Mouse (Mus musculus): ENCODE measurements around the gene Daxx. TPM values are rescaled to one million over a fixed set of nuclear protein-coding genes. Genes with fewer than 3 reads are reported as not detected.

The Daxx gene
- polyA plus RNA-seq, 1 experiment from 2014 or later, result 90.8 TPM

DNA sequence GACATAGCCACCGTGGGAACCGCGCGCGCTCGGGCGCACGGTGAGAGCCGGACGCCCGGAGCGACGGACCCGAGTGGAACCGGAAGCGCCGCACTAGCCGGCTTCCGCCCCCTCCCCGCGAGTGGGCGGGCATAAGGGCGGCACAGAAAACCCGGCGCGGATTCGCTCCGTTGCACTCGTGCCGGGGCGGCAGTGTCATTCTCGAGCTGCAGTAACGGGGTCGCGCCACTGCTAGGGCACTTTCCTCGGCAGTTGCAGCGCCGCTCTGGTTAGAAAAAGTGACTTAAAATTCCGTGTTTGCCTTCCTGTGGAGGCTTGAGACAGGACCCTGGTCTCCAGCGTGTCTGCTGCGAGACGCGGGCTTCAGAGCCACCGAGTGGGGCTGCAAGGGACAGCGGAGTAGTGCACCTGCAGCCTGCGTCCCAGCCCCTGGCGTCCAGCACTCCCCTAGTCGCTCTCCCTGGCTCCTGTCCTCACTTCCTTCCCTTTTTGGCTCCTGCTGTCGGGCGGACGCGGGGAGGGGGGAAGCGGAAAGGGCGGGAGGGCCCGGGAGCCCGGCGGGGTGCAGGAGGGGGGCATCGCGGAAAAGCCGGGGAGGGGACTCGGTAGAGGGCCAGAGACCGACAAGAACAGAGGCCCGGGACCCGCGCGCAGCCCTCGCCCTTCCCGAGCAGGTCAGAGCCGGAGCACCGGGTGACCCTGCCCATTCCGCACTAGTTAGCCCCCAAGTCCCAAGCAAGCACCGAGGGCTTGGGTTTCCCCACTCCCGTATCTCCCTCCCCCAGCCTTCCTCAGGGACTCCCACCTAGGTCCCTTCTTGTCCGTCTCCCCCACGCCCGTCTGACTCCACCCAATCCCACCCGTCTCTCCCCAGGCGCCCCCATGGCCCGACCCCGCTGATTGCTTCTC, 20.4 kb downstream of the Daxx start, which contains the start of gene Rgl2:
Rgl2 (plus strand) TSS at position 173 of the 909 bp plus-strand sequence.
- H3K4me1 ChIP-seq, result peaks cover 51% of the 10 kb centered on the region
- peak; percentile 93 for DNase-seq (ENCODE audit: extremely low spot score, low spot score)
- H3K27me3 ChIP-seq (ENCODE audit: poor library complexity, severe bottlenecking), result peaks cover 4% of the 10 kb centered on the region; the same call in 1 of the 2 replicates
- H3K36me3 ChIP-seq (replicated peaks), result peaks cover 56% of the 10 kb centered on the region
- WGBS, result under 1% methylated on average over 80 of the region's 80 CpGs
- peak within 1 kb of the TSS; percentile 92 for H3K27ac ChIP-seq
- H3K9me3 ChIP-seq, result no peaks in the 10 kb centered on the region
- H3K4me3 ChIP-seq, result peak within 1 kb of the TSS; percentile 98

DNA sequence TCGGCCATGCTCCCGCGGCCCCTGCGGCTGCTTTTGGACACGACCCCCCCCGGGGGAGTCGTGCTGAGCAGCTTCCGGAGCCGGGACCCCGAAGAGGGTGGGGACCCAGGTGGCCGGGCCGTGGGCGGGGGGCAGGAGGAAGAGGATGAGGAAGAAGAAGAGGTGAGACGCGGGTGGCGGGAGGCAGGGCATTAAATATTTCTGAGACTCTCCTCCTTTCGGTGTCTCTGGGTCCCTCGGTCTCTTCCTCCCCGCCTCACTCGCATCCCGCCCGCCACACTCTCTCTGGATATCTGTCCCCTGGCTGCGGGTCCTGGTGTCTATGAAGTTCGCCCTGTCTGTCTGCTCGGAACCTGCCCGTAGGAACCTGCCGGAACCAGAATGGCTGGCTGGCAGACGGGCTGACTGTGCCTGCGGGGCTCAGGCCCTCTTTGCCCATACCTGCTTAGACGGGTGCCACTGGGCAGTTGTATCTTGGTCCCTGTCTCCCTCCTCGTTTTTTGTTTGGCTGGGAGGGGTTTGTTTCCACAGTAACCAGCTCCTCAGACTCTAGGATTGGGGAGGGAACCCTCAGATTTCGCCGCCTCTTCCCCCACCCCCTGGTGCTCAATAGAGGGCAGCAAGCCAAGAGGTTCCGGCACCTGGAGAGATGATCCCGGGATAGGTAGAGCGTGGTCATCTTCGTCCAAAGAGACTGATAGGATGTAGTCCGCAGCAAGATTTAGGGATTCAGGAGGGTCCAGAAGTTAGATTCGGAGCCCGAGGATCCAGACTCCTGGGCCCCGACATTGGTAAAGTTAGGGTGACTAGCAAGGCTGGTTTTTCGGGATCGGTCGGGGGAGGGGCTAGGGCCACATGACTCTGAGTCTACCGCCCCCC, 21.3 kb downstream of the Daxx start:
- Histone ChIP-seq H3K4me1 (peaks cover 49% of the 10 kb centered on the region), H3K36me3 (replicated peaks) (peaks cover 57% of the 10 kb centered on the region), H3K4me3 (peak overlapping the region; percentile 98), H3K27me3 (ENCODE audit: poor library complexity, severe bottlenecking) (peaks cover 4% of the 10 kb centered on the region; the same call in 1 of the 2 replicates), H3K9me3 (no peaks in the 10 kb centered on the region), H3K27ac (peak overlapping the region; percentile 92)
- under 1% methylated on average over 45 of the region's 45 CpGs for WGBS
- DNase-seq (ENCODE audit: extremely low spot score, low spot score), result no peak

DNA sequence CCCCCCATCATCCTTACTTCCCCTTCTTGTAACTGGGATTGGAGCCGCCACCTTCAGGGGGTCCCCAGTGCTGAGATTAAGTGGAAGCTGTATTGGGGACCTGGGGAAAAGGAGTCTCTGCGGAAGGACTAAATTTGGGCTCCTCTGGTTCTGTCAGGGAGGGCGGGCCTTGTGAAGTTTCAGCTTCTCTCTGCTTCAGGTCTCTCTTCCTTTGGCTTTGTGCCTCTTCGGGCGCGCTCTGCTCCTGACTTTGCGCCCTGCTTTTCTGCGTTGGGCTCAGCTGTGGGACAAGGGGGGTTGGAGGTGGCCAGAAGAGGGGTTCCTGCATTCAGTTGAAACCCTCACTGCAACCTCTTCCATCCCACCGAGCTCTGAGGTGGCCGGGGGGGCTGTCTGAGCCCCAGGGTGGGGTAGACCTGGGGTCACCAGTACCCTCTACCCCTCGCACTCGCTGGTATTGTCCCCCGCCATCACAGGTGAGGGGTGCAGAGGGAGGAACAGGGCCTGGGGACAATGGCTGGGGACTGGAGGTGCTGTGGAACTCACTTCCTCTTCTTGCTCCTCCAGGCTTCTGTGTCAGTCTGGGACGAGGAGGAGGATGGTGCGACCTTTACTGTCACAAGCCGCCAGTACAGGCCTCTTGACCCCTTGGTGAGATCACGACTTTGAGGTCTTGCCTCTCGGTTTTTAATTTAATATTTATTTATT, 22.1 kb downstream of the Daxx start:
- H3K4me1 ChIP-seq, result peaks cover 48% of the 10 kb centered on the region

DNA sequence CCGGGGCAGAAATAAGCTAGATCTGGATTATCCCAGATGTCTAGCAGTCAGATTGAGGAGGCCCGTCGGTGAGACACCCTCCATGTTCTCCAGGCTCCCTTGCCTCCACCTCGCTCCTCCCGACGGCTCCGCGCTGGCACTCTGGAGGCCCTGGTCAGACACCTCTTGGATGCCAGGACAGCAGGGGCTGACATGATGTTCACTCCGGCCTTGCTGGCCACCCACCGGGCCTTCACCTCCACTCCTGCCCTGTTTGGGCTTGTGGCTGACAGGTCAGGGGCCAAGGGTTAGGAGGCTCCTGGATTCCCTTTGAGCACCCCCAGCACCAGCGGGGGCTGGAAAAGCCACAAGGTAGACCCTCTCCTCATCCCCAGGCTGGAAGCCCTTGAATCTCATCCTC, 22.7 kb downstream of the Daxx start:
- Histone ChIP-seq H3K9me3 (no peaks in the 10 kb centered on the region), H3K4me1 (peaks cover 48% of the 10 kb centered on the region), H3K4me3 (peak overlapping the region; percentile 23), H3K36me3 (replicated peaks) (peaks cover 57% of the 10 kb centered on the region), H3K27me3 (ENCODE audit: poor library complexity, severe bottlenecking) (peaks cover 4% of the 10 kb centered on the region; the same call in 1 of the 2 replicates), H3K27ac (no peak overlapping the region)
- WGBS, result 93% methylated on average over 11 of the region's 11 CpGs
- DNase-seq (ENCODE audit: extremely low spot score, low spot score), result no peak

More for the DNA sequence above, 22.1 kb downstream of the Daxx start:
- H3K27me3 ChIP-seq (ENCODE audit: poor library complexity, severe bottlenecking), result peaks cover 4% of the 10 kb centered on the region; the same call in 1 of the 2 replicates
- H3K36me3 ChIP-seq (replicated peaks), result peaks cover 57% of the 10 kb centered on the region
- WGBS, result 33% methylated on average over 18 of the region's 18 CpGs
- no peaks in the 10 kb centered on the region for H3K9me3 ChIP-seq
- H3K4me3 ChIP-seq, result peak overlapping the region; percentile 98
- peak overlapping the region; percentile 92 for H3K27ac ChIP-seq
- DNase-seq (ENCODE audit: extremely low spot score, low spot score), result no peak

DNA sequence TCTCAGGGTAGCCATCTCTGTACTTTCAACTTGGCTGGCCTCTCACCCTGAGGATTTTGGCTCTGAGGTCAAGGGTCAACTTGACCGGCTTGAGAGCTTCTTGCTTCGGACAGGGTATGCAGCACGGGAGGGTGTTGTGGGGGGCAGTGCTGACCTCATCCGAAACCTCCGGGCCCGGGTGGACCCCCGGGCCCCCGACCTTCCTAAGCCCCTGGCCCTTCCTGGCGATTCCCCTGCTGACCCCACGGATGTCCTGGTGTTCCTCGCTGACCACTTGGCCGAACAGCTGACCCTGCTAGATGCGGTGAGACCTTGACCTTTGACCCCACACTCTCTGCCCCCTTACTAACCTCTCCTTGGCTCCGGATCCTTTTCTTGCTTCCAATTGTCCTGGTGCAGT, 23.2 kb downstream of the Daxx start:
- 92% methylated on average over 14 of the region's 14 CpGs for WGBS
- peak overlapping the region; percentile 23 for H3K4me3 ChIP-seq
- no peaks in the 10 kb centered on the region for H3K9me3 ChIP-seq
- H3K27me3 ChIP-seq (ENCODE audit: poor library complexity, severe bottlenecking), result peaks cover 4% of the 10 kb centered on the region; the same call in 1 of the 2 replicates
- peaks cover 48% of the 10 kb centered on the region for H3K4me1 ChIP-seq
- no peak overlapping the region for H3K27ac ChIP-seq
- peaks cover 60% of the 10 kb centered on the region for H3K36me3 ChIP-seq (replicated peaks)
- no peak for DNase-seq (ENCODE audit: extremely low spot score, low spot score)

DNA sequence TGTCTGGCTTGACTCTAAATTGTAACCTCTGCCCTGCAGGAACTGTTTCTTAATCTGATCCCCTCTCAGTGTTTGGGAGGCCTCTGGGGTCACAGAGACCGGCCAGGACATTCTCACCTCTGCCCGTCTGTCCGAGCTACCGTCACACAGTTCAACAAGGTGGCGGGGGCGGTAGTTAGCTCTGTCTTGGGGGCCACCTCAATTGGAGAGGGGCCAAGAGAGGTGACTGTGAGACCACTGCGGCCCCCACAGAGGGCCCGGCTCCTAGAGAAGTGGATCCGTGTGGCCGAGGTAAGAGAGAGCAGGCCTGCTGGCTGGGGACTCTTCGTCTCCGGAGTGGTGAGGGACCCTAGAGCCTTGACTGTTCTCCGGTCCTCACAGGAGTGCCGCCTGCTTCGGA, 23.8 kb downstream of the Daxx start:
- Histone ChIP-seq H3K4me3 (peak overlapping the region; percentile 23), H3K27me3 (ENCODE audit: poor library complexity, severe bottlenecking) (peaks cover 4% of the 10 kb centered on the region; the same call in 1 of the 2 replicates), H3K9me3 (no peaks in the 10 kb centered on the region), H3K4me1 (peaks cover 43% of the 10 kb centered on the region), H3K27ac (no peak overlapping the region), H3K36me3 (replicated peaks) (peaks cover 60% of the 10 kb centered on the region)
- 91% methylated on average over 15 of the region's 15 CpGs for WGBS
- DNase-seq (ENCODE audit: extremely low spot score, low spot score), result no peak

DNA sequence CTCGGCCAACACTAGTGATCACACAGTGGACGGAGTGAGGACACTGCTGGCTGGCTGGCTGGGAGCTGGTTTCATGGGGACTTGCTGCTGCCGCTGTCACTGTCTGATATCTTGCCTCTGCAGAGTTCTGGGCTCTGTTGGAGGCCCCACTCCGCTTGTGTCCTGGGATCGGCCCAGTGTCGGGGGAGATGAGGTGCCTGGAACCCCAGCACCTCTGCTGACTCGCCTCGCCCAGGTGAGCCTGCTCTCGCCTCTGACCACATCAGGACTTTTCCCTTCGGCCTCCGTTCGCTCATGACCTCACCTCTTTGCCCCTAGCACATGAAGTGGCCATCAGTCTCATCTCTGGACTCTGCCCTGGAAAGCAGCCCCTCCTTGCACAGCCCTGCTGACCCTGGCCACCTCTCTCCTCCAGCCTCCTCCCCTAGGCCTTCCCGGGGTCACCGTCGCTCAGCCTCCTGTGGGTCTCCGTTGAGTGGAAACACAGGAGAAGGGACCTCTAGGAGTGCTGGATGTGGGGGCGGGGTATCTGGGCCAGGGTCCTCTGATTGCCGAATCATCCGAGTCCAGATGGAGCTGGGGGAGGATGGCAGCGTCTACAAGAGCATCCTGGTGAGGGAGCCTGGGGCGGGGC, 26.3 kb downstream of the Daxx start:
- H3K9me3 ChIP-seq, result no peaks in the 10 kb centered on the region
- H3K36me3 ChIP-seq (replicated peaks), result peaks cover 71% of the 10 kb centered on the region
- DNase-seq (ENCODE audit: extremely low spot score, low spot score), result no peak
- peaks cover 4% of the 10 kb centered on the region; the same call in 1 of the 2 replicates for H3K27me3 ChIP-seq (ENCODE audit: poor library complexity, severe bottlenecking)
- peaks cover 36% of the 10 kb centered on the region for H3K4me1 ChIP-seq
- peak overlapping the region; percentile 5; the same call in 1 of the 2 replicates for H3K4me3 ChIP-seq
- 87% methylated on average over 21 of the region's 21 CpGs for WGBS
- no peak overlapping the region for H3K27ac ChIP-seq

DNA sequence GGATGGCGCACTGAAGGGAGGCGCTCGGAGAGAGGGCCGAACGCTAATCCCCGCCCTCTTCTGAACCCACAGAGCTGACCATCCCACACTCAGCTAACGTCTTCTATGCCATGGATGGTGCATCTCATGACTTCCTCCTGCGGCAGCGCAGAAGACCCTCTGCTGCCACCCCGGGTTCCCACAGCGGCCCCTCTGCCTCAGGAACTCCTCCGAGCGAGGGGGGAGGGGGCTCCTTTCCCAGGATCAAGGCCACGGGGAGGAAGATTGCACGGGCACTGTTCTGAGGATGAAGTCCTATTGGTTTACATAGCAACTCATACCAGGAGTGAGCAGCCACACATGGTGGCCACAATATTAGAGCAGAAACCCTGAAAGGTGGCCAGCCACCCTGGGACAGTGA, 27.8 kb downstream of the Daxx start:
- WGBS, result 87% methylated on average over 15 of the region's 15 CpGs
- peaks cover 72% of the 10 kb centered on the region for H3K36me3 ChIP-seq (replicated peaks)

DNA sequence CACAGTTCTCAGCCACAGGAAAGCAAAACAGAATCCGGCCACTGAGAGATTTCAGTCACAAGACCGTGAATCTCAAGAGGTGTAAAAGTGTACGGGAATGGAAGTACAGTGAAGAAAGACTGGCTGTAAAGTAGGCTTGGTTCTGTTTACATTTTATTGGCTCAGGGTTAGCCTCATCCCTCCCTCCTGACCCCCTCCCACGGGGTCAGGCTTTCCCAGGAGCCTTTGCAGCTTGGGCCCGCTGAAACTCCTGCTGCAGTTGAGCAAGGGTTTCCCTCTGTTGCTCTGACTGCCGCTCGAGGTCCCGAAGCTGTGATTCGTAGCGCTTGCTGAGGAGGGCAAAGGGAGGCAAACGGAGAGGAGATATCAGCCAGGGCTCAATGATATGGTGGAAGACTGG, 29.6 kb downstream of the Daxx start:
- DNase-seq (ENCODE audit: extremely low spot score, low spot score), result no peak
- Histone ChIP-seq H3K27ac (no peak overlapping the region), H3K4me3 (peak overlapping the region; percentile 96), H3K36me3 (replicated peaks) (peaks cover 72% of the 10 kb centered on the region), H3K9me3 (no peaks in the 10 kb centered on the region), H3K4me1 (peaks cover 26% of the 10 kb centered on the region), H3K27me3 (ENCODE audit: poor library complexity, severe bottlenecking) (no peaks in the 10 kb centered on the region)
- WGBS, result 83% methylated on average over 11 of the region's 11 CpGs

More for the DNA sequence above, 27.8 kb downstream of the Daxx start:
- H3K4me1 ChIP-seq, result peaks cover 35% of the 10 kb centered on the region
- no peak overlapping the region for H3K27ac ChIP-seq
- no peaks in the 10 kb centered on the region for H3K27me3 ChIP-seq (ENCODE audit: poor library complexity, severe bottlenecking)
- no peak for DNase-seq (ENCODE audit: extremely low spot score, low spot score)
- H3K4me3 ChIP-seq, result peak overlapping the region; percentile 12; the same call in 1 of the 2 replicates
- no peaks in the 10 kb centered on the region for H3K9me3 ChIP-seq

DNA sequence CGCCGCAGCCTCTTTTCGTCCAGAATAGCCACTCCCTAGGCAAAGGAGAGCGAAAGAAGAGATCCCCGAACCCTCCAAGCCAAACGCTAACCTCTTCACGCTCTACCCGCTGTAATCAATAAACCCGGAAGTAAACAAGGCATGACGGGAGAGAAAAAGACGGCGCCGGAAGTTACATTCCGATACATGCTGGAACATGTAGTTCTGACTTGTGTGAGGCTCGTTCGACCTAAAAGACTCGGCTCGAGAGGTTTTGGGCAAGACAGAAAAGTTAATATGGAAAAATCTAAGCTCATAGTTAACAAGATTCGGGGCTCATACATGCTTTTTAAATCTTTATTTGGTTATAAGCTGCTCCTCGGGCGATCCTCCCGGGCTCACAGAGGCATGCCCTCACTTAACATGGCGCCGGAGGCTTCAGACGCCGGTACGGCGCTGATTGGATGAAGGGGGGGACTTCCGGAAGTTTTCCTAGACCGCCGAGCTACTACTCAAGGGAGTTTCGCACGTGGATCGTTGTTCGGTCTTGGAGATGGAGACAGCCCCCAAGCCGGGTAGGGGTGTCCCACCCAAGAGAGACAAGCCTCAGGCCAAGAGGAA, 31.1 kb downstream of the Daxx start, which contains the start of the genes Pfdn6 and Wdr46:
Pfdn6 (minus strand) TSS at position 138 of the 600 bp plus-strand sequence.
Wdr46 (plus strand) TSS at position 455 of the 600 bp plus-strand sequence.
- Histone ChIP-seq H3K4me1 (peaks cover 26% of the 10 kb centered on the region), H3K27ac (peak within 1 kb of the TSS; percentile 89), H3K4me3 (peak within 1 kb of the TSS; percentile 96), H3K27me3 (ENCODE audit: poor library complexity, severe bottlenecking) (no peaks in the 10 kb centered on the region), H3K9me3 (no peaks in the 10 kb centered on the region), H3K36me3 (replicated peaks) (peaks cover 72% of the 10 kb centered on the region)
- DNase-seq (ENCODE audit: extremely low spot score, low spot score), result peak; percentile 89
- under 1% methylated on average over 36 of the region's 36 CpGs for WGBS

DNA sequence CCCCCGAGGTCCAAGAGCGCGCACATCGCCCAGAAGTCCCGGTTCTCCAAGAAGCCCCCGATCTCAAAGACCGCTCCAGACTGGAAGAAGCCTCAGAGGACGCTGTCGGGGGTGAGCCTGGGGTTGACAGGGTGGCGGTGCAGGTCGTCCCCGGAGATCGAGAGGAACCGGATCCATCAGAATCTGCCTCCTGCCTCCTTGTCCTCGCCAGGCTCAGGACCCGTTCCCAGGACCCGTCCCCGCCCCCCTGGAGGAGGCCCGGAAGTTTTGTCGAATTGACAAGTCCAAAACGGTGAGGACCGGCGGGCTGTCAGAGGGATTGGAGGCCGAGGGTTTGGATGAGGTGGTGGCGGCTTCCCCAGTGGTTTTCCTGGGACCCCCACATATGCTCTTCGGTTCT, 31.8 kb downstream of the Daxx start:
- 3% methylated on average over 26 of the region's 26 CpGs for WGBS
- no peak for DNase-seq (ENCODE audit: extremely low spot score, low spot score)
- H3K4me3 ChIP-seq, result peak overlapping the region; percentile 96
- no peaks in the 10 kb centered on the region for H3K9me3 ChIP-seq
- peak overlapping the region; percentile 89 for H3K27ac ChIP-seq
- peaks cover 72% of the 10 kb centered on the region for H3K36me3 ChIP-seq (replicated peaks)
- no peaks in the 10 kb centered on the region for H3K27me3 ChIP-seq (ENCODE audit: poor library complexity, severe bottlenecking)
- H3K4me1 ChIP-seq, result peaks cover 26% of the 10 kb centered on the region
